Mouse (Mus musculus) adrenal gland, adult 2 months (tissue): ENCODE measurements around the gene Gtf2ird1. TPM values are rescaled to one million over a fixed set of nuclear protein-coding genes. Genes with fewer than 3 reads are reported as not detected.
A peak's percentile ranks its signal among the peaks of the same experiment; 100 is the strongest.
"Not testable (repeated sequence)": the region's sequence is repeated elsewhere in the genome, so short reads cannot be mapped to it uniquely, and the experiment has no call there.

Experiments used
- DNase-seq: peaks from one replicate; pipeline ENCODE4 v3.0.0; 2021
- polyA plus RNA-seq: library from polyadenylated mRNA; depleted of rRNA; stranded (reverse); fragments of >200 nt; gene quantifications from 2 replicates; pipeline ENCODE4 v1.2.3, GENCODE M21; 2012
- total RNA-seq, 2 experiments: library from RNA; stranded (reverse); gene quantifications; 2 replicates each; pipeline ENCODE4 v1.2.3; 2021

Gtf2ird1 gene
- total and polyA plus RNA-seq, 3 experiments, result 21.2 to 66.0 (median 51.6) TPM

- no peak for DNase-seq
These were observed 46.1 kb downstream of the Gtf2ird1 start for GRCm38 (mm10) chr5:134410307-134410836.

GRCm38 (mm10) chr5:134409606-134410306 is 46.8 kb downstream of the Gtf2ird1 start:
- DNase-seq, result no peak

GRCm38 (mm10) chr5:134408119-134408518 is 48.4 kb downstream of the Gtf2ird1 start:
- DNase-seq, result no peak

- no peak for DNase-seq
These were observed 54.7 kb downstream of the Gtf2ird1 start for GRCm38 (mm10) chr5:134401841-134402240.

GRCm38 (mm10) chr5:134397434-134398163 is 58.9 kb downstream of the Gtf2ird1 start:
- DNase-seq, result no peak

GRCm38 (mm10) chr5:134396519-134396918 is 60.0 kb downstream of the Gtf2ird1 start:
- no peak for DNase-seq

GRCm38 (mm10) chr5:134394624-134395023 is 61.9 kb downstream of the Gtf2ird1 start:
- DNase-seq, result peak; percentile 34

GRCm38 (mm10) chr5:134393624-134394023 is 62.9 kb downstream of the Gtf2ird1 start:
- DNase-seq, result no peak

- DNase-seq, result peak; percentile 71
These were observed 71.4 kb downstream of the Gtf2ird1 start for GRCm38 (mm10) chr5:134385106-134385505.

- DNase-seq, result no peak
These were observed 81.3 kb downstream of the Gtf2ird1 start for GRCm38 (mm10) chr5:134375256-134375655.

GRCm38 (mm10) chr5:134374546-134374945 is 82.0 kb downstream of the Gtf2ird1 start:
- DNase-seq, result peak; percentile 51

- DNase-seq, result peak; percentile 57
These were observed 82.5 kb downstream of the Gtf2ird1 start for GRCm38 (mm10) chr5:134373912-134374488.

- no peak for DNase-seq
These were observed 83.4 kb downstream of the Gtf2ird1 start for GRCm38 (mm10) chr5:134372926-134373658.

GRCm38 (mm10) chr5:134371511-134372289 is 84.8 kb downstream of the Gtf2ird1 start:
- no peak for DNase-seq

- no peak for DNase-seq
These were observed 85.7 kb downstream of the Gtf2ird1 start for GRCm38 (mm10) chr5:134370831-134371230.

- DNase-seq, result no peak
These were observed 97.4 kb downstream of the Gtf2ird1 start for GRCm38 (mm10) chr5:134359101-134359500.

GRCm38 (mm10) chr5:134355372-134355771 is 101.1 kb downstream of the Gtf2ird1 start:
- DNase-seq, result not testable (repeated sequence)

GRCm38 (mm10) chr5:134353117-134353516 is 103.4 kb downstream of the Gtf2ird1 start:
- no peak for DNase-seq

- DNase-seq, result no peak
These were observed 104.0 kb downstream of the Gtf2ird1 start for GRCm38 (mm10) chr5:134352527-134353001.

- peak; percentile 91 for DNase-seq
These were observed 105.9 kb downstream of the Gtf2ird1 start for GRCm38 (mm10) chr5:134350660-134351059.

- no peak for DNase-seq
These were observed 109.5 kb downstream of the Gtf2ird1 start for GRCm38 (mm10) chr5:134347066-134347465.
